Mouse (Mus musculus) lung, adult 2 months (tissue): ENCODE data around the gene Rasgef1c.

Experiments used
- CTCF ChIP-seq: fragments of 200-500 bp; IDR thresholded peaks from 2 replicates; pipeline ENCODE4 v1.5.1; 2011; ENCODE audit warnings: mild to moderate bottlenecking, low read length, control low read depth; ENCODE audit not compliant: insufficient read depth
- POLR2A ChIP-seq: fragments of 200-500 bp; IDR thresholded peaks from 2 replicates; pipeline ENCODE4 v1.6.1; 2011; ENCODE audit warnings: low read depth, mild to moderate bottlenecking, control low read depth, low read length, borderline replicate concordance; ENCODE audit errors: extremely low read depth

DNA sequence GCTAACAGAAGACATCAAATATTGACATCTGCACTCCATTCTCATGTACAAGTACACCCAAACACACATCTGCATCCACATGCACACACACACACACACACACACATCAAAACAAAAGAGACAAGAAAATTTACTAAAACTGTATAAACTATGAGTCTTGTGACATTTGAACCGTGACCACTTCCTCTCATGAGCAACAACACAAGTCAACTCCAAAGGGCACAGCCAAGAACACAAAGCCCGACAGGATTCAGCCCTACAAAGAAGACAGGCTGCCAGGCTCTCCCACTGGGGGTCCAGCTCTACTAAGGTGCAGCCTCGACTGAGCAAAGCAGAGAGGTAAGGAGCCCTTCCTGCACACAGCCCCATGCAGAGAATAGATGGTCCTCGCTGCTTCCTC is 81.2 kb downstream of the Rasgef1c start:
- TF ChIP-seq POLR2A (no peak), CTCF (no peak)
